8 mouse cellular contexts compared by ENCODE assay signal in the genomic region with DNA sequence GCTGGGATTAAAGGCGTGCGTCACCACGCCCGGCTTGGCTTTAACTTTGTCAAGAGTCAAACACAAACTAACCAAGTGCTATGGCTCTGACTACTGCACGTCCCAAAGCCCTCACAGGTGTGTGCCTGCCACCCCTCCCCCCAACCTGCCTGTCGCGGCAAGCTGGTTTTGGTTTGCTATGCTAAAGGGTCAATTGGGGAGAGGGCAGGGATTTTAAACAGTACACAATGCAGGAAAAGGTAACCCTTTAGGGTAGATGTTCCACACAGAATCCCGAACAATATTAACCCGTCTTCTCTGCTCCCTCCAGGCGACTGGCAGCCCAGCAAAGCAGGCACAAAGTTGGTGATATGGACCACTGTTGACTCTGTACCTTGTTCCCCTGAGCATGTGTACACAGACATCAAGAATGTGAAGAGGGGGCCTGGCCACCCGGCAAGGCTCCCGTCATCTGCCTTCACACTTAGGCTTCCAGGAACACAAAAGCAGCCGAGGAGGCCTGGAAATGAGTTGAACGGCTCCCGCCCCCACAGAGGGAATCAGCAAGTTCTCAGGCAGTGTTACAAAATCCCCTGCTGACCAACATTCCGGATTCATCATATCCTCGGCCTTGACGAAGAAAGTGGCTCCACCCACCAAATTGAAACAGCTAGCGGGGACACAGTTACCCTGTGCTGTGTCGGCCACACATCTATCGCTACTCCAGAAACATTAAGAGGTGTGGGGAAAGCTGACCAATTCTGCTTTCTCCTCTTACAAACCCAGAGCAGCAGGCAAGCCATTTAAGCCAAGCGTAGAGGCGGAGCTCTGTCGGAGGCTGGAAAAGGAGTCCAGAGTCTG. TPM values are rescaled to one million over a fixed set of nuclear protein-coding genes. Genes with fewer than 3 reads are reported as not detected.
DNase-seq lines count a peak whose midpoint lies in the region; ATAC-seq lines count a peak whose summit lies in the region.

No protein-coding gene starts in this region.

- H3K4me3 ChIP-seq in forebrain, embryonic 15.5 days, result peak overlapping the region; percentile 16
- H3K4me3 ChIP-seq in hindbrain, embryonic 14.5 days (replicated peaks; ENCODE audit: low read length), result peak overlapping the region; percentile 11; the same call in 1 of the 2 replicates
- H3K4me3 ChIP-seq in liver, embryonic 12.5 days, result peak overlapping the region; percentile 54

- peaks cover 65% of the 10 kb centered on the region for H3K27me3 ChIP-seq in forebrain, embryonic 15.5 days
- H3K27me3 ChIP-seq in hindbrain, embryonic 14.5 days (ENCODE audit: control insufficient read depth, insufficient read depth, low read length), result peaks cover 77% of the 10 kb centered on the region
- H3K27me3 ChIP-seq in liver, embryonic 12.5 days (replicated peaks), result peaks cover 99% of the 10 kb centered on the region

- peaks cover 22% of the 10 kb centered on the region for H3K4me1 ChIP-seq in forebrain, embryonic 15.5 days
- H3K4me1 ChIP-seq in hindbrain, embryonic 14.5 days (replicated peaks; ENCODE audit: control insufficient read depth, insufficient read depth, low read length), result peaks cover 12% of the 10 kb centered on the region; the same call in 1 of the 2 replicates
- peaks cover 30% of the 10 kb centered on the region for H3K4me1 ChIP-seq in liver, embryonic 12.5 days

- no peak overlapping the region for H3K9ac ChIP-seq in forebrain, embryonic 15.5 days (replicated peaks)
- H3K9ac ChIP-seq in hindbrain, embryonic 14.5 days, result no peak overlapping the region
- H3K9ac ChIP-seq in liver, embryonic 12.5 days, result no peak overlapping the region

- H3K27ac ChIP-seq in forebrain, embryonic 15.5 days (replicated peaks), result no peak overlapping the region
- H3K27ac ChIP-seq in hindbrain, embryonic 14.5 days, result no peak overlapping the region
- H3K27ac ChIP-seq in liver, embryonic 12.5 days, result no peak overlapping the region

- H3K9me3 ChIP-seq in forebrain, embryonic 15.5 days, result no peaks in the 10 kb centered on the region
- no peaks in the 10 kb centered on the region for H3K9me3 ChIP-seq in hindbrain, embryonic 14.5 days (ENCODE audit: control insufficient read depth, low read length)
- H3K9me3 ChIP-seq in liver, embryonic 12.5 days (replicated peaks), result no peaks in the 10 kb centered on the region

- ATAC-seq in frontal cortex, adult (ENCODE audit: low TSS enrichment), result peak; percentile 74
- no peak for ATAC-seq in forebrain, embryonic 15.5 days (replicated peaks)
- no peak for ATAC-seq in hindbrain, embryonic 14.5 days (ENCODE audit: low FRiP score)
- no peak for ATAC-seq in liver, embryonic 12.5 days
- ATAC-seq in monocyte, adult 5-6 weeks (replicated peaks; ENCODE audit: insufficient number of reproducible peaks, low FRiP score, low TSS enrichment, poor library complexity, severe bottlenecking), result peak; percentile 51; the same call in 1 of the 2 replicates
- no peak for ATAC-seq in cerebellum, adult (ENCODE audit: insufficient number of reproducible peaks, low FRiP score, low TSS enrichment)

- peak overlapping the region; percentile 91 for H3K4me2 ChIP-seq in forebrain, embryonic 15.5 days (replicated peaks)
- H3K4me2 ChIP-seq in hindbrain, embryonic 14.5 days (replicated peaks), result peak overlapping the region; percentile 87
- peak overlapping the region; percentile 76 for H3K4me2 ChIP-seq in liver, embryonic 12.5 days

- DNase-seq in frontal cortex, postnatal 10 days (ENCODE audit: low spot score in 2 of 2), result no peak
- DNase-seq in adrenal gland, adult (ENCODE audit: inconsistent age in 2 of 2, low spot score in 1 of 2), result peak; percentile 88 to 95
- no peak for DNase-seq in hindbrain, embryonic 14.5 days (ENCODE audit: low spot score)

- no peaks in the 10 kb centered on the region for H3K36me3 ChIP-seq in forebrain, embryonic 15.5 days
- no peaks in the 10 kb centered on the region for H3K36me3 ChIP-seq in hindbrain, embryonic 14.5 days (replicated peaks; ENCODE audit: control insufficient read depth, insufficient read depth)
- no peaks in the 10 kb centered on the region for H3K36me3 ChIP-seq in liver, embryonic 12.5 days

- WGBS in forebrain, embryonic 15.5 days, result 9% methylated on average over 24 of the region's 24 CpGs
- 6% methylated on average over 24 of the region's 24 CpGs for WGBS in hindbrain, embryonic 14.5 days
- 9% methylated on average over 24 of the region's 24 CpGs for WGBS in liver, embryonic 12.5 days (ENCODE audit: insufficient replicate concordance)

RNA-seq across cellular contexts. Expression of a gene that starts 2.0 kb away (rescaled TPM):
- 0.91 and 1.2 TPM in 2 replicates for polyA plus RNA-seq in forebrain, embryonic 15.5 days (2015; fragmentation: Nextera tagmentation; extraction: Ambion mirVana)
- polyA plus RNA-seq in hindbrain, embryonic 14.5 days (2014; fragmentation: Nextera tagmentation; extraction: Ambion mirVana), result 1.4 TPM in 2 replicates
- 3.8 and 3.9 TPM in 2 replicates for polyA plus RNA-seq in liver, embryonic 12.5 days (2016; fragmentation: Nextera tagmentation; extraction: Ambion mirVana)
- 11.7 to 33.0 TPM (median 18.9 TPM) in 3 replicates for total RNA-seq in monocyte, adult 5-6 weeks (2017)

RNA-seq across cellular contexts. Expression of a gene that starts 20.7 kb away (rescaled TPM):
- 161 and 166 TPM in 2 replicates for polyA plus RNA-seq in forebrain, embryonic 15.5 days (2015; fragmentation: Nextera tagmentation; extraction: Ambion mirVana)
- polyA plus RNA-seq in hindbrain, embryonic 14.5 days (2014; fragmentation: Nextera tagmentation; extraction: Ambion mirVana), result 130 and 145 TPM in 2 replicates
- 44.6 and 52.1 TPM in 2 replicates for polyA plus RNA-seq in liver, embryonic 12.5 days (2016; fragmentation: Nextera tagmentation; extraction: Ambion mirVana)
- total RNA-seq in monocyte, adult 5-6 weeks (2017), result 27.9 to 51.1 TPM (median 46.4 TPM) in 3 replicates

Comparison
In these comparisons a context has a peak if more than half of its experiments do, and no peak if none do; other contexts are left out.
1. ATAC-seq: peak in frontal cortex, adult (single experiment) and monocyte, adult 5-6 weeks (single experiment); none in forebrain, embryonic 15.5 days (single experiment), hindbrain, embryonic 14.5 days (single experiment), liver, embryonic 12.5 days (single experiment) and cerebellum, adult (single experiment).
2. DNase-seq: peak in adrenal gland, adult (2 of 2); none in frontal cortex, postnatal 10 days (0 of 2) and hindbrain, embryonic 14.5 days (single experiment).
3. Peak in every context shown above with its lines, with median percentiles within 50 percentile points of each other: H3K4me2 ChIP-seq and H3K4me3 ChIP-seq.